Mouse (Mus musculus): ENCODE data around the gene Dpy19l3.

Dpy19l3 gene

GRCm38 (mm10) chr7:35750873-35751272, 3.4 kb downstream of the Dpy19l3 start:
- DNase-seq (ENCODE audit: low read depth) = no peak

- DNase-seq (ENCODE audit: low read depth) = no peak
Measured at GRCm38 (mm10) chr7:35747397-35747964, 6.8 kb downstream of the Dpy19l3 start.

DNA sequence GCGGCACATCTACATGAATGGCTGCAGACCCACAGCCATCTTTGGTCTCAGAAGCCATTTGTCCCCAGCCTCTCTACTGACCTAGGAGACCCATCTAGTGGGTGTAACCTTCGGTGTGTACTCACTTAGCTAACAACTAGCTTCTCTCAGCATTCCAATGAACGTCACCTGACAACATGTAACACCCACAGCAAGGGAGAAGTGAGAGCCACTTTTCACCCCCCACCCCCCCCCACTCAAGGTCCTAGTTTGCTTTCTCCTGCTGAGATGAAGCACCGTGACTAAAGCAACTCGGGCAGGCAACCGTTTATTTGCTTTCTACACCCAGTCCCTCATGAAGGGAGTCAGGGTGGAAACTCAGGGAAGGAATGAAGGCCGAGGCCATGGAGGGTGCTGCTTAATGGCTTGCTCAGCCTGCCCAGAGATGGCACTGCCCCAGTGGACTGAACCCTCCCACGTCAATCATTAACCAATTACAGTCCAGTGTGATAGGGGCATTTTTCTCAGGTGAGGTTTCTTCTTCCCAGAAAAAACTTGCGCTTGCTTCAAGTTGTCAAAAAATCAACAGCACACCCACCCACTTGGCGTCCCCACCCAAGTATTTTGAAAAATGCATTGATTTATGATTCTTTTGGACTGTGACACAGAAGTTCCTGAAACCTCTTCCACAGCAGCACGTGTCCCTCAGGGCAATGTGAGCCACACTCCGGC, 7.4 kb downstream of the Dpy19l3 start:
- DNase-seq (ENCODE audit: low read depth) = no peak

DNA sequence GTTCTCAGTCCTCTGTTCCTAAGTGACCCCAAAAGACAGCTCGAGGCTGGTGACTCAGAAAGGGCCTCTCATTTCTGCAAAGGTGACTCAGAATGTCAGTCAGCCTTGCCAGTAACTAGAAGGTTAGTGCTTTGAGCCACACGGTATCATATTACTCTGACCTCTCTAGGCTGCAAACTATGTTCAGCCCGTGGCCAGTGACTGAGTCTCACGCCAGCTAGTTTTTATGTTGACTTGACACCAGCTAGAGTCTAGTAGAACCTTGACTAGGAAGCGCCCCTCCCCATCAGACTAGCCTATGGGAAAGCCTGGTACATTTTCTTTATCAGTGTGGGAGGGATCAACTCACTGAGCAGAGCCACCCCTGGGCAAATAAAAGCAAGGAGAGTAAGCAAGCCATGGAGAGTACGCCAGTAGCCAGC, 9.0 kb downstream of the Dpy19l3 start:
- no peak for DNase-seq (ENCODE audit: low read depth)

- DNase-seq (ENCODE audit: low read depth) = no peak
Measured at GRCm38 (mm10) chr7:35744771-35745170, 9.5 kb downstream of the Dpy19l3 start.

DNA sequence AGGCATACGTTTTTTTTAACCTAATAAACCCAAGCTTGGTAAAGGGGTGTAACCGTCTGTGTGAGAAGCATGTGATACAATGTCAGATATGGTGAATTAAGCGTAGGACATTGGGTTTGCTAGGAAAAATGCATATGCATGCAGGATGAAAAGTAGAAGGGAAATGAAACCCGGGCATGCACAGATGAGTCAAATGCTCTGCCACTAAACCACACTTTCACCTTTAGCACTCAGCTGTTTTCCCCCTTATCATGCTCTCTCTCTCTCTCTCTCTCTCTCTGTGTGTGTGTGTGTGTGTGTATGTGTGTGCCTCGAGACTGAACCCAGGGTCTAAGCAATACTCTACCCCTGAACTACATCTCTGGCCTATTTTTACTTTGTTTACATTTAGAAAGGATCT, 11.9 kb downstream of the Dpy19l3 start:
- no peak for DNase-seq (ENCODE audit: low read depth)

GRCm38 (mm10) chr7:35741858-35742257, 12.4 kb downstream of the Dpy19l3 start:
- DNase-seq (ENCODE audit: low read depth) = no peak

- peak; percentile 35 for DNase-seq (ENCODE audit: low read depth)
Measured at GRCm38 (mm10) chr7:35740489-35741230, 13.6 kb downstream of the Dpy19l3 start.

GRCm38 (mm10) chr7:35738871-35739270, 15.4 kb downstream of the Dpy19l3 start:
- DNase-seq (ENCODE audit: low read depth) = no peak

DNA sequence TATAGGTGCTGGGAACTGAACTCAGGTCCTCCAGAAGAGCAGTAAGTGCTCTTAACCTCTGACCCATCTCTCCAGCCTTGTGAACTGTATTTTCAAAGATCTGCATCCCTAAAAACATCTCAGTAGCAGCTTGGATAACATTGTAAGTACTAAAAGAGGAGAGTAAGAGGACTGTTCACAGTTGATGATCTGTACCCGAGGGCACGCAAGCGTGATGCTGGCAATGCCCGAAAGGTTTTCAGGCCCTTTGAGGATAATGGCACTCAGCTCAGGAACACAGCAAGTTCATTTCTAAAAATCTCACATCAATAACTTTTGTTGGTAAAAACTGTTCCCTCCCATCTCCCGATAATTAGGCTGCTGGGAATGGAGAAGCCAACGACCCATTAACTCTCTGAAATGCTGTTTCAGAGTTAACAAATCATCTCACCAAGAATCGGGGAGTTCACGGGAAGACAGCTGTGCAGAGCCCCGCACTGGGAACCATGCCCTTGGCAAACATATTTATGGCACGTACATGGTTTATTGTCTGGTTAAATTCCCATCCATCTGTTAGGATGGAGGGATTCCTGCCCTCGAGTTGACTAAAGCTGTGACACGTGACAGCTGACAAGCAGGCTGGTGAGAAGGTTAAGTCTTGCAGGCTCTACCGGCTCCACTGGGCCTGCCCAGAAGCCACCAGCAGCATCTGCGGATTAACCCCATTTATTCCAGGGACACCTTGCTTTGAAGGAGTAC, 20.8 kb downstream of the Dpy19l3 start:
- DNase-seq (ENCODE audit: low read depth) = no peak

DNA sequence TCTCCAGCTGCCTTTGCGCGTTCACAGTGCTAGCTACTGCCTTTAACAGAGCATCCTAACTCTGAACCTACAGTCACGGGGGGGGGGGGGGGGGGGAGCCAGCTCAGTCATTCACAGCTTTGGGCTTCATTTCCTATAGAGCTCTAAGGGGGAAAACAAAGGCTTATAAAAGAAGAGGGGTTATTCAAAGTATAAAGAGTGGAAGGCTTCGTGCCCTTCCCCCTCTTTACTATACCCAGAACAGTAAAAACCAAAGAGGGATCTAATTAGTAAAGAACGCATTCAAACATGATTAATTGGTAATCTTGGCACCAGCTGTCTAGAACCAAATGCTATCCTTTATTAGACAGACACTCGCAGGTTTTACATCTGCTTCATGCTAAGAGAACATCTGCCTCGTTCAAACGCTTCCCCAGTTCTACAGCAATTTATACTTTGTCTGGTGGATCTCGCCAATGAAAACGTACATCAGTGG, 21.6 kb downstream of the Dpy19l3 start:
- DNase-seq (ENCODE audit: low read depth) = no peak

DNA sequence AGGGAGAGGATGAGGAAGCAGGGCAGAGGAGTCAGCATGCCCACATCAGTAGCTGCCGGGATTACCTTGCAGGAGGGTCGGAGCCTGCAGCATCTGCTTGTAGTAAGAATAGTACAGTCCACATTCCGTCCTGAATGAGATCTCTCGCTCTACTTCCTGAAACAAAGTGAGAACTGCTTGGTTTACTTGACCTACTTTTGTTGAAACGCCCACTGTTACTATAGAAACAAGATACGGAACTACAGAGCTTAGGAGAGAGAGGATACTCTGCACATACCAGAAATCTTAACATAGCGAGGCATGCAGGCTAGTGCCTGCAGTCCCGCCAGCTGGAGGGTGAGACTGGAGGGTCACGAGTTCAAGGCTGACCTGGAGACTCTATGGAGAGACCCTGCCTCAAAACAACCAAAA, 24.6 kb downstream of the Dpy19l3 start:
- DNase-seq (ENCODE audit: low read depth) = no peak

DNA sequence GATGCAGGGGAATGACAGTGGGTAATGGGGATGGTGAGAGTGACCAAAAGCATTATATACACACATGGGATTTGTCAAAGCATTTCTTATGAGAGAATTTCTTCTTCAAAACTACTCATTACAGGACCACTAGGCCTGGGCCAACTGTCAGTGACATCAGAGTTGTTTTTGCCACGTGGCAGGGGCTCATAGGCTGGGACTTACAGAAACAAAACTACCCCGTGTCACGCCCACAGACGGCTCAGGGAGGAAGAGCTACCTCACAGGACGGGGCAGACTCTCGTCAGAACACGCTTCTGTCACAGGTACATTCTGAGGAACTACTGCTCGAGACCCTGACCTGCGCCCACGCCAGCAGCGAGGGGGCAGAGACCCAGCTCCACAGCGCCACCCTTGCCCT, 25.9 kb downstream of the Dpy19l3 start:
- no peak for DNase-seq (ENCODE audit: low read depth)

- no peak for DNase-seq (ENCODE audit: low read depth)
Measured at GRCm38 (mm10) chr7:35723035-35723434, 31.2 kb downstream of the Dpy19l3 start.

DNA sequence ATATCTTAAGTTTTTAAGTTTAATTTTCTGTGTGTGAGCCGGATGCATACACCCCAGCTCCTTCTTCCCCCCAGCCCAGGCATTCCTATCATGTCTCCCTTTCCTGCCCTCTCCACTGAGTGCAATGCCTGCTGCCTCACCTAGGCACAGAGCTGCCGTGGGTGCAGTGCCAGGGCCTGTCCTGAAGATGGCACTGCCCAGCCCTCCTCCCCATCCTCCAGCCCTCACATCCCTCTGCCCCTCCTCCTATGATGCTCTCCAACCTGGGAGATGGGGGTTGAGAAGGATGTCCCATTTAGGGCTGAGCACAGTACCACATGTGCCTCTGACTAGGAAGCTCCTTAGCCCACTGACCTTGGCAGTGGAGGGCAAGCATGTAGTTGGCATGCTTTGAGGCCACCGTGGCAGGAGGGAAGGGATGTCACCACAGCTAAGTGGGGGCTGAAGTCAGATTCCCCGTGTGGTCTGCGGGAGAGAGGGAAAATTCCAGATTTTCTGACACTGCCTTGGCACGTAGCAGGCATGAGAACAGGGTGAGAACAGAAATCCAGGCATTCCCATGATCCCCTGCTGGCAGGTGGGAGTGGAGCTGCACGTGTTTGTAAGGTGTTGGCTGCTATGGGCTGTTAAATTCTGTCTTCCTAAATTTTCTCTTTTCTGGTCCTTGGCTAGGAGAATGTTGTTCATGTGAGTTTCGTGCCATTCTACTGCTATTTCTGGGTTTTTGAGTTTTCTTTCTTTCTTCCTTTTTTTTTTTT, 35.7 kb downstream of the Dpy19l3 start:
- no peak for DNase-seq (ENCODE audit: low read depth)

GRCm38 (mm10) chr7:35710366-35710765, 43.9 kb downstream of the Dpy19l3 start:
- no peak for DNase-seq (ENCODE audit: low read depth)

- no peak for DNase-seq (ENCODE audit: low read depth)
Measured at GRCm38 (mm10) chr7:35708101-35708500, 46.2 kb downstream of the Dpy19l3 start.

DNA sequence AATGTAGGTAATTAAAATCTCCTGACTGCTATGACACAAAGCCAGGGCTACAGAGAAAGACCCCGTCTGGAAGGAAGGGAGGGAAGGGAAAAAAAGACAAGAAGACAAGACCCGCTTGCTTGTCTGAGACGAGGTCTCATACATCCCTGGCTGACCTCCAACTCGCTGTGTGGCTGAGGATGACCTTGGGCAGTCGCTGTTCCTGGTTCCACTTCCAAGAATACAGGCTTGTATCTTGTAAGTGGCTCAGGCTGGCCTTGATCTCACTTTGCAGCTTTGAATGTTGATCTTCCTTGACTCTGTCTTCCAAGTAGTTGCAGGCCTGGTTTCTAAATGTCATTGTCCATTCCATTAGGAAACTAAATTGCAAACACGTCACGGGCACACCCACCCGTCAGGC, 55.2 kb downstream of the Dpy19l3 start:
- no peak for DNase-seq (ENCODE audit: low read depth)

GRCm38 (mm10) chr7:35698073-35698472, 56.2 kb downstream of the Dpy19l3 start:
- DNase-seq (ENCODE audit: low read depth) = no peak

- no peak for DNase-seq (ENCODE audit: low read depth)
Measured at GRCm38 (mm10) chr7:35692641-35693040, 61.6 kb downstream of the Dpy19l3 start.

DNA sequence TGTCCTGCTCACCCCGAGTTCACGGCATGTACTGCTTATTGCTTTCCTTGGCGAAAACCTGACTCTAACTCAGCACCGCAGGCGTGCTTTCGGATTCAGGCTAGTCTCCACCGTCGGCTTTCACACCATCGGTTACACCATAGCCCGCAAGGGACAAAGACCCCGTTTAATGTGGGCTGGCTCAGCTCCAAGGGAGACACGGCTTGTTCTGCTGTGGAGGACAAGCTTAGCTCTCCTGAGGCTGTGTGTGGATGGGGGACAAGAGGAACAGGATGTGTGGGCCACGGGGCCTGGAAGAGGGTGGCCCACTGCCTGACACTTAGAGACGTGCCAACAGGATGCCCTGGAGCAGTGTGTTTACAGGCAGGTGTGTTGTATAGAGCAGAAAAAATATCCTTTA, 62.1 kb downstream of the Dpy19l3 start:
- no peak for DNase-seq (ENCODE audit: low read depth)
